In genomic region chr2:161799946-161800345, GRCm38 (mm10) we compare ENCODE assay signal across 16 mouse cellular contexts.
DNase-seq lines count a peak whose midpoint lies in the region; ATAC-seq lines count a peak whose summit lies in the region.
"Had no signal": no experiment of that assay in that cellular context is flagged by ENCODE, and none has a peak within 500 bp of the region (broad histone marks: within the 10 kb centered on the region; RNA-seq: fewer than 3 reads in every experiment).

No protein-coding gene starts in this region.

- no peaks in the 10 kb centered on the region for H3K27me3 ChIP-seq in embryonic facial prominence, embryonic 10.5 days (replicated peaks; ENCODE audit: low read depth, poor library complexity, severe bottlenecking)
- H3K27me3 ChIP-seq: hindbrain, embryonic 13.5 days; limb, embryonic 12.5 days; liver, embryonic 15.5 days; midbrain, embryonic 12.5 days had no signal

- WGBS in embryonic facial prominence, embryonic 10.5 days, result 89% methylated on average over 6 of the region's 6 CpGs

- ATAC-seq in frontal cortex, adult (ENCODE audit: low TSS enrichment), result peak; percentile 97
- no peak for ATAC-seq in erythroid progenitor cell, adult 5-6 weeks (replicated peaks; ENCODE audit: low FRiP score, poor library complexity, severe bottlenecking)
- no peak for ATAC-seq in monocyte, adult 5-6 weeks (replicated peaks; ENCODE audit: insufficient number of reproducible peaks, low FRiP score, low TSS enrichment, poor library complexity, severe bottlenecking)
- ATAC-seq: intestine, postnatal 0 days had no signal

- no peak overlapping the region for H3K4me3 ChIP-seq in embryonic facial prominence, embryonic 10.5 days
- H3K4me3 ChIP-seq: embryonic facial prominence, embryonic 13.5 days; hindbrain, embryonic 13.5 days; limb, embryonic 12.5 days; liver, embryonic 15.5 days; midbrain, embryonic 12.5 days had no signal

- intact Hi-C loops in left cerebral cortex, postnatal 36 days (cut with DNase I), result loop anchor here (2.0 kb wide), 1 partner anchor 59 kb away; no protein-coding TSS in a partner anchor

- peak; percentile 94 for DNase-seq in brain, adult 2 months (ENCODE audit: low read depth, low spot score)
- DNase-seq in layer of hippocampus, adult 9-10 months (ENCODE audit: low spot score), result peak; percentile 55
- DNase-seq in left cerebral cortex, postnatal 36 days (ENCODE audit: low spot score in 2 of 2), result peak; percentile 81 to 84
- DNase-seq in embryonic facial prominence, embryonic 10.5 days (ENCODE audit: low spot score), result no peak
- DNase-seq in spleen, adult 12 weeks (ENCODE audit: low spot score), result no peak
- DNase-seq: kidney, postnatal 14 days; lung, postnatal 4 days had no signal

- no peak overlapping the region for H3K27ac ChIP-seq in embryonic facial prominence, embryonic 10.5 days (replicated peaks)
- H3K27ac ChIP-seq: embryonic facial prominence, embryonic 13.5 days; hindbrain, embryonic 13.5 days; limb, embryonic 12.5 days; liver, embryonic 15.5 days; midbrain, embryonic 12.5 days had no signal

- H3K36me3 ChIP-seq in embryonic facial prominence, embryonic 10.5 days (replicated peaks), result no peaks in the 10 kb centered on the region
- H3K36me3 ChIP-seq: embryonic facial prominence, embryonic 13.5 days; hindbrain, embryonic 13.5 days; limb, embryonic 12.5 days; liver, embryonic 15.5 days; midbrain, embryonic 12.5 days had no signal

- no peaks in the 10 kb centered on the region for H3K9me3 ChIP-seq in embryonic facial prominence, embryonic 10.5 days
- H3K9me3 ChIP-seq: hindbrain, embryonic 13.5 days; limb, embryonic 12.5 days; liver, embryonic 15.5 days; midbrain, embryonic 12.5 days had no signal

- H3K4me1 ChIP-seq in embryonic facial prominence, embryonic 10.5 days, result no peaks in the 10 kb centered on the region
- H3K4me1 ChIP-seq: embryonic facial prominence, embryonic 13.5 days; hindbrain, embryonic 13.5 days; liver, embryonic 15.5 days; midbrain, embryonic 12.5 days had no signal

Comparison
In these comparisons a context has a peak if more than half of its experiments do, and no peak if none do; other contexts are left out.
1. DNase-seq: peak in brain, adult 2 months (single experiment), layer of hippocampus, adult 9-10 months (single experiment) and left cerebral cortex, postnatal 36 days (2 of 2); none in embryonic facial prominence, embryonic 10.5 days (single experiment) and spleen, adult 12 weeks (single experiment).